Mouse (Mus musculus): Measurements from ENCODE around the gene Il1rap. TPM values are rescaled to one million over a fixed set of nuclear protein-coding genes. Genes with fewer than 3 reads are reported as not detected.

Il1rap gene
- total RNA-seq (2014; rRNA removed) (15.1 and 15.5 TPM in 2 replicates), polyA plus RNA-seq (2015; fragmentation: Nextera tagmentation; extraction: Ambion mirVana) (10.6 and 11.5 TPM in 2 replicates)

- H3K9ac ChIP-seq (replicated peaks; ENCODE audit: low read length): peak within 1 kb of the TSS; percentile 57
- DNase-seq (ENCODE audit: low spot score) (peak; percentile 94), ATAC-seq (peak; percentile 99)
- no peaks in the 10 kb centered on the region for H3K27me3 ChIP-seq (ENCODE audit: insufficient read depth, low read length)
- 2% methylated on average over 51 of the region's 51 CpGs for WGBS
- H3K27ac ChIP-seq: peak within 1 kb of the TSS; percentile 21
- H3K36me3 ChIP-seq (ENCODE audit: insufficient read depth, low read length): no peaks in the 10 kb centered on the region
- H3K4me1 ChIP-seq (ENCODE audit: insufficient read depth, low read length): no peaks in the 10 kb centered on the region
- peak within 1 kb of the TSS; percentile 77 for H3K4me2 ChIP-seq (ENCODE audit: low read depth, low read length)
- 0 out of 2 replicates have a peak, but pooled peaks have one; percentile 6 for TF ChIP-seq CTCF (IDR thresholded peaks at IDR 0.05; ENCODE audit: low read depth)
- no peaks in the 10 kb centered on the region for H3K9me3 ChIP-seq (ENCODE audit: low read length)
- peak within 1 kb of the TSS; percentile 71 for H3K4me3 ChIP-seq (ENCODE audit: low read length)
These were observed at the start of gene Il1rap for GRCm38 (mm10) chr16:26581048-26581912. TSS of gene Il1rap (plus strand) at chr16:26581704.

- DNase-seq (ENCODE audit: low spot score) (peak; percentile 27), ATAC-seq (no peak)
These were observed 49.2 kb upstream of the Il1rap start for GRCm38 (mm10) chr16:26532287-26532686.

GRCm38 (mm10) chr16:26546170-26546878 lies 35.2 kb upstream of the Il1rap start:
- DNase-seq (ENCODE audit: low spot score): peak; percentile 18
- H3K4me3 ChIP-seq (ENCODE audit: low read length): no peak overlapping the region
- H3K36me3 ChIP-seq (ENCODE audit: insufficient read depth, low read length): no peaks in the 10 kb centered on the region
- no peak for ATAC-seq
- TF ChIP-seq CTCF (IDR thresholded peaks at IDR 0.05; ENCODE audit: low read depth): no peak
- no peaks in the 10 kb centered on the region for H3K9me3 ChIP-seq (ENCODE audit: low read length)
- H3K4me2 ChIP-seq (ENCODE audit: low read depth, low read length): no peak overlapping the region
- H3K27ac ChIP-seq: no peak overlapping the region
- no peak overlapping the region for H3K9ac ChIP-seq (replicated peaks; ENCODE audit: low read length)
- WGBS: 32% methylated on average over 7 of the region's 7 CpGs
- no peaks in the 10 kb centered on the region for H3K27me3 ChIP-seq (ENCODE audit: insufficient read depth, low read length)
- H3K4me1 ChIP-seq (ENCODE audit: insufficient read depth, low read length): no peaks in the 10 kb centered on the region

More at GRCm38 (mm10) chr16:26532287-26532686, 49.2 kb upstream of the Il1rap start:
- peak; percentile 28; the same call in 1 of the 2 replicates for TF ChIP-seq CTCF (IDR thresholded peaks at IDR 0.05; ENCODE audit: low read depth)
- no peaks in the 10 kb centered on the region for H3K27me3 ChIP-seq (ENCODE audit: insufficient read depth, low read length)
- H3K4me1 ChIP-seq (ENCODE audit: insufficient read depth, low read length): no peaks in the 10 kb centered on the region; the same call in 1 of the 2 replicates
- H3K36me3 ChIP-seq (ENCODE audit: insufficient read depth, low read length): no peaks in the 10 kb centered on the region
- no peak overlapping the region for H3K9ac ChIP-seq (replicated peaks; ENCODE audit: low read length)
- H3K4me3 ChIP-seq (ENCODE audit: low read length): no peak overlapping the region
- no peak overlapping the region for H3K4me2 ChIP-seq (ENCODE audit: low read depth, low read length)
- no peak overlapping the region for H3K27ac ChIP-seq
- H3K9me3 ChIP-seq (ENCODE audit: low read length): no peaks in the 10 kb centered on the region
- WGBS: 87% methylated on average over 1 of the region's 1 CpGs

- Histone ChIP-seq H3K9ac (replicated peaks; ENCODE audit: low read length) (no peak overlapping the region), H3K4me2 (ENCODE audit: low read depth, low read length) (no peak overlapping the region), H3K27me3 (ENCODE audit: insufficient read depth, low read length) (no peaks in the 10 kb centered on the region), H3K9me3 (ENCODE audit: low read length) (no peaks in the 10 kb centered on the region), H3K36me3 (ENCODE audit: insufficient read depth, low read length) (no peaks in the 10 kb centered on the region), H3K4me1 (ENCODE audit: insufficient read depth, low read length) (no peaks in the 10 kb centered on the region), H3K4me3 (ENCODE audit: low read length) (no peak overlapping the region), H3K27ac (no peak overlapping the region)
- DNase-seq (ENCODE audit: low spot score): no peak
- WGBS: 71% methylated on average over 1 of the region's 1 CpGs
- TF ChIP-seq CTCF (IDR thresholded peaks at IDR 0.05; ENCODE audit: low read depth): no peak
- ATAC-seq: no peak
These were observed 34.7 kb upstream of the Il1rap start for GRCm38 (mm10) chr16:26546879-26547206.

GRCm38 (mm10) chr16:26549221-26549620 lies 32.3 kb upstream of the Il1rap start:
- DNase-seq (ENCODE audit: low spot score) (no peak), ATAC-seq (no peak)
- no peak overlapping the region for H3K9ac ChIP-seq (replicated peaks; ENCODE audit: low read length)
- H3K4me1 ChIP-seq (ENCODE audit: insufficient read depth, low read length): no peaks in the 10 kb centered on the region
- no peaks in the 10 kb centered on the region for H3K27me3 ChIP-seq (ENCODE audit: insufficient read depth, low read length)
- H3K27ac ChIP-seq: no peak overlapping the region
- WGBS: 91% methylated on average over 2 of the region's 2 CpGs
- no peaks in the 10 kb centered on the region for H3K36me3 ChIP-seq (ENCODE audit: insufficient read depth, low read length)
- H3K9me3 ChIP-seq (ENCODE audit: low read length): no peaks in the 10 kb centered on the region
- no peak overlapping the region for H3K4me3 ChIP-seq (ENCODE audit: low read length)
- H3K4me2 ChIP-seq (ENCODE audit: low read depth, low read length): no peak overlapping the region
- TF ChIP-seq CTCF (IDR thresholded peaks at IDR 0.05; ENCODE audit: low read depth): no peak

GRCm38 (mm10) chr16:26552234-26552633 lies 29.3 kb upstream of the Il1rap start:
- no peaks in the 10 kb centered on the region for H3K9me3 ChIP-seq (ENCODE audit: low read length)
- no peaks in the 10 kb centered on the region for H3K4me1 ChIP-seq (ENCODE audit: insufficient read depth, low read length)
- ATAC-seq: no peak
- no peak overlapping the region for H3K4me2 ChIP-seq (ENCODE audit: low read depth, low read length)
- no peaks in the 10 kb centered on the region for H3K36me3 ChIP-seq (ENCODE audit: insufficient read depth, low read length)
- no peaks in the 10 kb centered on the region for H3K27me3 ChIP-seq (ENCODE audit: insufficient read depth, low read length)
- no peak overlapping the region for H3K4me3 ChIP-seq (ENCODE audit: low read length)
- DNase-seq (ENCODE audit: low spot score): no peak
- TF ChIP-seq CTCF (IDR thresholded peaks at IDR 0.05; ENCODE audit: low read depth): no peak
- H3K27ac ChIP-seq: no peak overlapping the region
- 91% methylated on average over 3 of the region's 3 CpGs for WGBS
- no peak overlapping the region for H3K9ac ChIP-seq (replicated peaks; ENCODE audit: low read length)

Data from hindbrain, postnatal 0 days (tissue).